Mouse (Mus musculus) T-helper 1 cell (primary cell): ENCODE data around the gene Tssk6.
"Not testable (repeated sequence)": the region's sequence is repeated elsewhere in the genome, so short reads cannot be mapped to it uniquely, and the experiment has no call there.

Experiments used
- in situ Hi-C: fragments of 300-600 bp; cut with MboI, MseI; formaldehyde crosslinking; loops from one replicate; pipeline ENCODE4 v1.15.1; 2025; ENCODE audit warnings: high pct_unique_total_duplicates

Gene Tssk6

DNA sequence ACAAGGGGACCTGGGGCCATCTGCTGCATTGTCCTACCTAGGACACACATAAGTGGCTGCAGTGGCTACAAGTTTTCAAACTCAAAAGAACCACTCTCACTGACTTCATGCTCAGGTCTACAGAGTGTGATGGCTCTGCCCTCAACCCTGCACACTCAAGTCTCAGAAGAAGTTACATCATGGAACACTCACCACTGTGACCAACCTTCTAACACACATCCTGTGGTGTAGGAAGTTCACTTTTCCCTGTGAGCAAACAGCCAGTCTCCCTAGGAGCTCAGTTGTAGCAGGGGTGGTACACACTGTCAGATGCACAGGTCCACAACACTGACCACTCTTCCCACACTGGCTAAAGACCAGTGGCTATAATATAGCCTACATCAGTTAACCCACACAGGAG is 16.5 kb downstream of the Tssk6 start:
- in situ Hi-C loops, result loop anchor here (5.0 kb wide), 1 partner anchor 249 kb away; no protein-coding TSS in a partner anchor

DNA sequence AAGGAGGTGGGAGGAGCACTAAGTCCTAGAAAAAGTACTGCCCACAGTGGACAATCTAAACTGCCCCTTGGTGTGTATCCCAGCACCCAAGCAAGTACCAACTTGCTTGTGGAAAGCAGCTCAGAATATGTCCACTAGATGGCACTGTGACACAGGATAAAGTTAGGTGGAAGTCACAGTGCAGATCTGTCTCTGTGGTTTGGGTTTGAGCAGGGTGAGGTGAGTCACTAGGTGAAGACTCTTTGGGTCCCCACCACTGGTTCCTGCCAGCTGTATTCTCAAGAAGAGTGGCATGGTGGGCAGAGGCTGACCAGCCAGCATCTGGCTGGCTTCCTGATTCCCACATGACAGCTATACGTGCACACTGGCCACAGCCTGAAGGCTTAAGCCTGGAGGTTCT is 17.0 kb downstream of the Tssk6 start:
- in situ Hi-C loops, result loop anchor here (5.0 kb wide), 1 partner anchor 248 kb away; no protein-coding TSS in a partner anchor

DNA sequence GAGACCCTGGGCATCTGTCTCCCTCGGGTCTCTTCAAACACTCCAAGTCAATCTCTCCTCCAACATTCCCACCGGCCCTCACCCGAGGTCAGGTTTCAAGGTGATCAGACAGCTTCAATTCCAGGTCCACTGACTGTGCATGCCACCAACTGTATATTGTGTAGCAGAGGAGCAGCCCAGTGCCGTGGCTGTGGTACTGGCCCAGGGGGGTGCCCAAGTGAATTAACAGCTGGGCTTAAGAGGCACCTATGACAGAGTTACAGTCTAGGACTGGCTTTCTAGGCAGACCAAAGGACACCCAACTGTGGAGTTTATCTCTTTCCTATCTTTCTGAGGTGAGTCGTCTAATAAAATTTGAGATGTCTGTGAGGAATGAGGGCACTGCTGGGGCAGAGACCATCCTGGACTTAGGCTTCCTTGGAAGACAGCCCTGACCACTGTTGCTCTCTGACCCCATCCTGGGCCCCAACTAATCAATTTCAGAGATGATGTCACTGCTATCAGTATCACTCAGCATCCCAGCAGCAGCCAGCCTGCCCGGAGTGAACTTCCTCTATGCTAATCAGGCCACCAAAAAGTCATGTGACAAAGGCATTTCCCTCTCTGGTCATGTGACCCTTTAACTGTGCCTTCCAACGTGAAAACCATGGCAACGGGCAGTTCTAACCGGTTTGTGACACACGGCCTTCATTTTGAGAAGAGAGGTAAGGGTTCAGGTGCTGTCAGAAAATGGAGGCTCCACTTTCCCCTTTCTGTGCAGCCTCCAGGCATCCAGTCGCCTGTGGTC is 18.1 kb downstream of the Tssk6 start:
- in situ Hi-C loops, result loop anchor here (5.0 kb wide), 2 partner anchors 77 to 247 kb away; partner anchors contain the start of gene Gatad2a

- in situ Hi-C loops, result loop anchor here (5.0 kb wide), 1 partner anchor 76 kb away; the partner anchor contains the start of gene Gatad2a
Observed at GRCm38 (mm10) chr8:69921141-69921540, 19.2 kb downstream of the Tssk6 start.

- in situ Hi-C loops, result loop anchor here (5.0 kb wide), 1 partner anchor 73 kb away; the partner anchor contains the start of gene Gatad2a
Observed at GRCm38 (mm10) chr8:69923986-69924385, 22.0 kb downstream of the Tssk6 start.

- in situ Hi-C loops, result no loop called here
Observed at GRCm38 (mm10) chr8:69926901-69927300, 24.9 kb downstream of the Tssk6 start.

GRCm38 (mm10) chr8:69933811-69934210 is 31.8 kb downstream of the Tssk6 start:
- in situ Hi-C loops, result no loop called here

GRCm38 (mm10) chr8:69934582-69934981 is 32.6 kb downstream of the Tssk6 start:
- in situ Hi-C loops, result no loop called here

DNA sequence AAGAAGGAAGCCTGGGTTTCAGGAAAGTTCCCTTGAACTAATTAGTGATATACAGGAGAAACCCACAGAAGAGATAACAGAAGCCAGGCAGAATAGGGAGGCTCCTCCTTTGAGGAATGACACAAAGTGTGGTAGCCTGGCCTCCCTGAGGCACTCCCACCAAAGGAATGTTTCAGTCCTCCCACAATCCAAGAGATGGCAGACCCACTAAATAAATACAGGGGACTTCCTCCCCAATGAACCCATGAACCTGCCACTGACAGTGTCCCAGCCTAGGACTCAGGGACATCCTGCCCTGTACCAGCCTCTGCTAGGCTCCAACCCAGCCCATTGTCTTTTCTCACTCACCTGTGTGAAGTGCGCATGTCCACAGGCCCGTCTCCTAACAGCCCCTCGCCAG is 33.4 kb downstream of the Tssk6 start:
- in situ Hi-C loops, result no loop called here

GRCm38 (mm10) chr8:69936050-69936794 is 34.2 kb downstream of the Tssk6 start:
- in situ Hi-C loops, result no loop called here

DNA sequence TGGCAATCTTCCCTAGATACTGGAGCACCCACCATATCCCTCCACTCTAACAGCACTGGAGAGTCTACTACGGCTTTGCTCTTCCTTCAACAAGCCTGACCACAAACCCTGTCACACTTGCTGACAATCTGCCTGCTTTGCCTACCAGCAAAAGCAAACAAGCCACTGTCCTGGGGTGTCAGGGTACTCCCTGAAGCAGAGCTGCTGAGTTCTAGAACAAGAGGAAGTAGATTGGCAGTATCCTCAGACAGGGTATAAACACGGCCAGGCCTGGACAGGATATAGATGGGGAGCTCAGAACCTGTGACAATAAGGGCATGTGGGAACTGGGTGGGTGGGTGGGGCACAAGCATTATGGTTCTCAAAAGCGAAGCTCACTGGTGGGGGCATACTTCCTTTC is 35.5 kb downstream of the Tssk6 start:
- in situ Hi-C loops, result no loop called here

GRCm38 (mm10) chr8:69938245-69938982 is 36.4 kb downstream of the Tssk6 start:
- in situ Hi-C loops, result no loop called here

GRCm38 (mm10) chr8:69939633-69940032 is 37.6 kb downstream of the Tssk6 start:
- in situ Hi-C loops, result no loop called here

GRCm38 (mm10) chr8:69940386-69940785 is 38.4 kb downstream of the Tssk6 start:
- in situ Hi-C loops, result no loop called here

DNA sequence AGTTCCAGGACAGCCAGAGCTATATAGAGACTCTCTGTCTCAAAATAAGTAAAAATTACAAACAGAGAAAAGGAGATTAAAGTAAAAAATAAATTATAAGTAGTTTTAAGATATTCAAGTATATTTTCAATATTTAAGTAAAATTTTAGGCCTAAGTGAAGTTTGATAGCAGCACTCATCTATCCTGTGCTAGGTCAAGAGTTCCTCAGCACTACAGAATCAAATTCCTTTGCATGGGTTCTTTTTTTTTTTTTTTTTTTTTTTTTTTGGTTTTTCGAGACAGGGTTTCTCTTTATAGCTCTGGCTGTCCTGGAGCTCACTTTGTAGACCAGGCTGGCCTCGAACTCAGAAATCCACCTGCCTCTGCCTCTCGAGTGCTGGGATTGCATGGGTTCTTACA is 40.5 kb downstream of the Tssk6 start:
- in situ Hi-C loops, result not testable (repeated sequence)

DNA sequence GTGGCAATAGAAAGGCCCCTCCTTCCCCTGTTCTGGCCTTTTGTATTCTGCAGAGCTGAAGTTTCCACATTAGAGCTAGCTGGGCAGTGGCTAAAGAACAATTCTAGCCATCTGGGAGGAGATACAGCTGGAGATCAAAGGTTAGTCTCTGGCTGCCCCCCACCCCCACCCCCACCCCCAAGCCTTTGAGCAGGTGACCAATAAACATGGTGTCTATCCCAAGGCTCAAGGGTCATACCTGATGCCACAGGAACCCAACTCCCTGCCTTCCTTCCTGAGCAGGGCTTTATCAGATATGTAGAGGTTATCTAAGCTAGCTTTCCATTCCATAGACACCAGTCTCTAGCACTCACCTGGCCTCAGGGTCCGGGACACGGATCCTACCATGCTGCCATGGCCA is 48.3 kb downstream of the Tssk6 start:
- in situ Hi-C loops, result no loop called here
